Mouse (Mus musculus) E14TG2a.4 (cell line): ENCODE data around the gene Gramd4.

Experiments
- CTCF ChIP-seq: conservative IDR thresholded peaks from 2 replicates; pipeline ENCODE4 v1.5.1; 2014; ENCODE audit warnings: low read length
- NANOG ChIP-seq: IDR thresholded peaks from 2 replicates; pipeline ENCODE4 v1.6.1; 2014; ENCODE audit warnings: borderline replicate concordance, low read length, mixed read lengths
- POU5F1 ChIP-seq: IDR thresholded peaks from 2 replicates; pipeline ENCODE4 v1.6.1; 2014; ENCODE audit warnings: low read length, borderline replicate concordance

- TF ChIP-seq CTCF (no peak), NANOG (no peak), POU5F1 (no peak)
Measured at GRCm38 (mm10) chr15:86075305-86076047, 18.0 kb downstream of the Gramd4 start.
